Mouse (Mus musculus): Measurements from ENCODE around the gene Mgat4e.

The Mgat4e gene

DNA sequence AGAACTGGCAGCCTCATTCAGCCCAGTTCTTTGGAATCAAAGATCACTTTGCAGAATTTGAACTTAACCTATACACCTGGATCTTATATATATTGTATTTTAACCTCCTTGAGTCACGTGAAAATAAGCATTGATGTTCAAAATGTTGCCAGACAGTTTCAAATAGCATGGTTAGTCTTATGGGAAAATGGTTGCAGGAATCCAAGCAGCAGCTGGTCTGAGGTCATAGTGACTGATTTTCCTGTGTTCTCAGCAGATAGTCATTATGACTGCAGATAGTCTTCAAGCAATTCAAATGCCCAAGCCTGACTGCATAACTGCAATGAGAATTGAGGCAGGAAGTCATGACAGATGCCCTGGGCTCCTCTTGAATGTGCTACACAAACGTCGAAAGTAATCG lies 37.3 kb downstream of the Mgat4e start:
- DNase-seq, result no peak

DNA sequence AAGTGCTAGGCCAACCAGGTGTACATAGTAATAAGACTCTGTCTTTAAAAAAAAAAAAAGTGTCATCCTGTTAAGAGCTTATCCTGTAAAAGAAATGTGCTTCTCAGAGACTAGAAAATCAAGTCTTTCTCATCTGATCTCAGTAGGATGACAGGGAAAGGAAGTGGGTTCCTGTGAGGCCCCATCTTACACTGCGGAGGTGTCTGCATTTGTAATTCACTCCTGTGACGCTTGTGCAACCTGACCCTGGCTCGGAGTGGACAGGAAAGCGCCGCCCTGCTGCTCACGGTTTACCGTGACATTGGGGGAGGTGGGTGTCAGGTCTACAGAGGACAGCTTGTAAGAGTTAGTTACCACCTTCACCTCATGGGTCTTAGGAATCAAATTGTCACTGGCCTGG lies 39.5 kb downstream of the Mgat4e start:
- no peak for DNase-seq

- no peak for DNase-seq
Measured at GRCm38 (mm10) chr1:134506201-134506600, 43.3 kb downstream of the Mgat4e start.

DNA sequence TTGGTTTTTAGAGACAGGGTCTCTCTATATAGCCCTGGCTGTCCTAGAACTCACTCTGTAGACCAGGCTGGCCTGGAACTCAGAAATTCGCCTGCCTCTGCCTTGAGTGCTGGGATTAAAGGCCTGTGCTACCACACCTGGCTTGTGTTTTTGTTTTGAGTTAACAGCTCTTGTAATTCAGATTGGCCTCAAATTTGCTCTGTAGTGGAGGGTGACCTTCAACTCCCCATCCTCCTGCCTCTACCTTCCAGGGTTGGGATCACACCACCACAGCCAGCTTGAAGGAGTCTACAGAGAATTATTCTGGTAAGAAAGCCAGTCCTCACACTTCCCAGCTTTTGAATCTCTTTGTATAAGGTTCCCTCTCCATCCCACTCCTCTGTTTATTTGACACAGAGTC lies 48.6 kb downstream of the Mgat4e start:
- DNase-seq, result no peak

DNA sequence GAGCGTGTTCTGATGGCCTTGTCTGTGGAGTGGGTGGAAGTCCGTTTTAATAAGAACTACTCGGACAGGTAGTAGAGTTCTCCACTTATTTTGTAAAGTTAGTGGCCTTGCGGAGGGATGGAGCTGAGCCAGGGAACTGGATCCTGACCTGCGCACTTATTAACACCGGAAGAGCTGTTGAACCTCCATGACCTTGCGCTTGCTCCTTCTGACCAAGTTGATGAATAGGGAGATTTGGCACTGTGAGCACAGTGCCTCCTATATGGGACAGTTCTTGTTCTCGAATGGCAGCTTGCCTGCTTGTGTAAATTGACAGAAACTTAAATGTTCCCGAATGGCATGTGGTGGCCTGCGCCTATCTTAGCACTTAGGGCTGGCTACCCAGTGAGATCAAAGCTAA lies 53.5 kb downstream of the Mgat4e start:
- no peak for DNase-seq

DNA sequence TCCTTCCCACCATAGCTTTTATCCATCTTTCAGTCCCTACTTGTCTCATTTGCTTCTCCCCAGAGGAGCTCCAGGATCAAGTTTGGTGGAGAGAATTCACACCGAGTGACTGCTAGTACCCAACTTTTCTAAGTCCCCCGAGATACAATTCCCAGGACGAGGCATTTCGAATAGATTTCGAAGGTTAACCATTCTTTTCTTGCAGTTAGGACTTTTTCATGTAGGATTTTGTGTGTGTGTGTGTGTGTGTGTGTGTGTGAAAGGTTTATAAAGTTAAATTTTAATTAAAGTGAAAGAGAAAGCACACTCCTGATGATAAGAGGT lies 54.3 kb downstream of the Mgat4e start:
- DNase-seq, result no peak

- DNase-seq, result peak; percentile 99
Measured at GRCm38 (mm10) chr1:134494428-134495215, 54.9 kb downstream of the Mgat4e start, which contains the start of gene Rabif. Gene Rabif (plus strand): TSS chr1:134494648.

- DNase-seq, result no peak
Measured at GRCm38 (mm10) chr1:134493956-134494355, 55.5 kb downstream of the Mgat4e start.

DNA sequence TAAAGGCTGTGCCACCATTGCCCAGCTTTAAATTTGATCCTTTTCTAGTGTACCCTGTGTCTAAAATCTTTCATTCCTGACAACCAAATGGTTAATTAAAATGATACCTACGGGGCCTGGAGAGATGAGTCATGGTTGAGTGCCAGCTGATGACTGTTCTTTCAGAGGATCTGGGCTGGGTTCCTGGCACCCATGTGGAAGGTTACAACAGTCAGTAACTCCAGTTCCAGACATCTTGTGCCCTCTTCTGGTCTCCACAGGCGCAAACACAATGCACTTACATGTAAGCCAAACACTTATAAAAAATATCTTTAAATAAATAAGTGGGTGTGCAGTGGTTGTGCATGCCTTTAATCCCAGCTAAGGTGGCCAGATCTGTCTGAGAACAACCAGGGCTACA lies 56.0 kb downstream of the Mgat4e start:
- DNase-seq, result no peak

DNA sequence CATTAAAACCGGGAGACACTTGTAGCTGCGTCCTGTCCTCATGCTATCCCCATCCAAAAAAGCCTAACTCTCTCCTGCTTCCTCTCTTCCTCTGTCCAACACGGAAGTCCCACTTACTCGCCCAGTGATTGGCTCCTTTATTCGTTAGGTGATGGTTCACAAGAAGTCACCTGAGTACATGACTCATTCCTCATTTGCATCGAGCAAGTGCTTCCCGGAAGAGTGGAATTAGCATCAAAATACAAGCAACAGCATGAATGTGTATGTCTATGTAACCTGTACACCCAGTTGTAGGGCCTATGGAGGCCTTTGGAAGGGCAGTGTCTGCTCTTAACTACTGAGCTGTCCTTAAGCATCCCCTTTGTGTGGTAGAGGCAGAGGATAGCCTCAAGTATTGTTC lies 57.2 kb downstream of the Mgat4e start:
- no peak for DNase-seq

All from right cerebral cortex, postnatal 25 days (tissue).